Mouse (Mus musculus): Measurements from ENCODE around the gene Vmn1r68. TPM values are rescaled to one million over a fixed set of nuclear protein-coding genes. Genes with fewer than 3 reads are reported as not detected.

Gene Vmn1r68
- total RNA-seq (2014; rRNA removed) (not detected in 2 replicates), polyA plus RNA-seq (2015; fragmentation: Nextera tagmentation; extraction: Ambion mirVana) (not detected in 2 replicates)

DNA sequence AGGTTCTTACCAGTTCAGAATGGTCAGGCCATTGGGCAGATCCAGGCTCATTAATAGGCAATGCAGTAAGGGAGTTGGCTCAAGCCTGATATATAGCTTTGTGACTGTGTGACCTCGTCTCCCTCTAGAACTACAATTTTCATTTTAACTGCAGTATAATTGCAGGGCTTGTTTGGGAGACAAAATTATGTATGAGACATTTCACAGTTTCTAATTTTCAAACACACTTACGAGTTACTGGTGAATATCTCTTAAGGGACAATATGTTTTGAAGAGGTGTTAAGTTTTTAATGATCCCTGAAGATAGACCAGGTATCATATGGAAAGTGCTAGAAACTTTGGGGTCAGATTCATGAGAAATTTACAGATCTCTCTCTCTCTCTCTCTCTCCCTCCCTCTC lies at the start of gene Vmn1r68:
Vmn1r68 (minus strand) TSS at position 101 of the 400 bp plus-strand sequence.
- DNase-seq (ENCODE audit: low spot score) (no peak), ATAC-seq (ENCODE audit: low FRiP score) (no peak)
- WGBS, result 67% methylated on average over 2 of the region's 2 CpGs
- no peak for TF ChIP-seq CTCF (IDR thresholded peaks at IDR 0.05)
- no peak within 1 kb of the TSS for H3K9ac ChIP-seq (replicated peaks; ENCODE audit: low read length, poor library complexity, severe bottlenecking)
- H3K27ac ChIP-seq (ENCODE audit: low read depth, low read length), result no peak within 1 kb of the TSS
- H3K27me3 ChIP-seq (ENCODE audit: insufficient read depth, low read length), result no peaks in the 10 kb centered on the region
- no peaks in the 10 kb centered on the region for H3K36me3 ChIP-seq (ENCODE audit: insufficient read depth, low read length)
- H3K4me3 ChIP-seq (ENCODE audit: low read depth, low read length), result no peak within 1 kb of the TSS
- H3K4me2 ChIP-seq (ENCODE audit: low read depth, low read length, poor library complexity, severe bottlenecking), result no peak within 1 kb of the TSS
- H3K4me1 ChIP-seq (ENCODE audit: insufficient read depth, low read length), result no peaks in the 10 kb centered on the region
- H3K9me3 ChIP-seq (ENCODE audit: low read length), result peaks cover 7% of the 10 kb centered on the region; the same call in 1 of the 2 replicates

DNA sequence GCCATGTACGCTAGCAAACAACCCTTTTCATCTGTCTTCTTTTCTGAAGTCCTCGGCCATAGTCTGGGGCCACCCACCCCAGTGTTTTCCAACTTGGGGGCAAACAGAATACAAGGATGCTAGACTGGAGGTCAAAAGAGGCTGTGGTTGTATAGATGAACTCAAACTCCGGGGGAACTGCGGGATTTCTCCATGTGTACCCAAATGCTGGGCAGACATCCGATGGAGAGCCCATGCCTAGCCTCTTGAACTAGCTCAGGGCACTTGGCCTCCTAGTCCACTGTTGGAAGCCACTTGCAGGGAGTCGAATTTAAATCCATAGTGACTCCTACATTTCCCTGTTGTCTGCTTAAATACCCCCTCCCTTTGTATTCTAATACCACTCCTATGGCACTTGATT lies 62.7 kb downstream of the Vmn1r68 start:
- 36% methylated on average over 6 of the region's 6 CpGs for WGBS
- DNase-seq (ENCODE audit: low spot score) (no peak), ATAC-seq (ENCODE audit: low FRiP score) (no peak)
- peak overlapping the region; percentile 95 for H3K9ac ChIP-seq (replicated peaks; ENCODE audit: low read length, poor library complexity, severe bottlenecking)
- no peaks in the 10 kb centered on the region for H3K9me3 ChIP-seq (ENCODE audit: low read length)
- H3K4me2 ChIP-seq (ENCODE audit: low read depth, low read length, poor library complexity, severe bottlenecking), result peak overlapping the region; percentile 74
- H3K4me1 ChIP-seq (ENCODE audit: insufficient read depth, low read length), result peaks cover 16% of the 10 kb centered on the region; the same call in 1 of the 2 replicates
- peak overlapping the region; percentile 89; the same call in 1 of the 2 replicates for H3K27ac ChIP-seq (ENCODE audit: low read depth, low read length)
- 0 out of 2 replicates have a peak, but pooled peaks cover 10% of the 10 kb centered on the region for H3K36me3 ChIP-seq (ENCODE audit: insufficient read depth, low read length)
- H3K4me3 ChIP-seq (ENCODE audit: low read depth, low read length), result peak overlapping the region; percentile 59
- no peak for TF ChIP-seq CTCF (IDR thresholded peaks at IDR 0.05)
- H3K27me3 ChIP-seq (ENCODE audit: insufficient read depth, low read length), result no peaks in the 10 kb centered on the region

DNA sequence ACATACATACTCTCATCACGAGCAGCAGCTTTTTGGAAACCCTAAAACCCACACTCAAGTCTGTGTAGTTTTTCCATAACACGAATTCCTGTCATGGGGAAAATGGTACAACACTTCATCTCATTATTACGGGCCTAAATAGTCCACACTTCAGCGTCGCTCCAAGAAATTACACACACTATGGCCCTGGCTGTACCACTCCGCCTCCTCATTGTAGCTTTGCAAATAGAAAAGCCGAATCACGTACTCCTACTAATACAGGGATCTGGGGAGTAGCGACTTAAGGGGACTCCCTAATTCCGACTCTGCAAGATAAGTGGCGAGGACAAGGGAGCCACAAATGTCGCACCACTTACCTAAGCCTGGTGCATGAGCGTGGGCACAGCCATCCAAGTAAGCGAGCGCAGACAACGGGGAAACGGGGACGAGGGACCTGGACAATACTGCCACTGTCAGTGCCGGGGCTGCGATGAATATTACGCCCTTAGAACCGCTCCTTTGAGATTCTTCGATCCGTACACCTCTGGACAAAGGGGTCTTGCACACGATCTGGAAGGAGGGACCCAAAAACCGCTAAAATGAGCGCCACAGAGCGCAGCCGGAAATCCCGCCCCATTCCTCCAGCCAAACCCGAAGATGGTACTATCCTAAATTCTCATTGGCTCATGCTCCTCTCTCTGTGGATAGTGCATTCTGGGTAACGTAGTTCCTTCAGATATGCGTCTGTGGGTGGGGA lies 63.3 kb downstream of the Vmn1r68 start, which contains the start of gene Zik1:
Zik1 (minus strand) TSS at position 609 of the 736 bp plus-strand sequence.
- DNase-seq (ENCODE audit: low spot score) (peak; percentile 95), ATAC-seq (ENCODE audit: low FRiP score) (peak; percentile 98)
- H3K9me3 ChIP-seq (ENCODE audit: low read length), result no peaks in the 10 kb centered on the region
- WGBS, result 1% methylated on average over 33 of the region's 33 CpGs
- H3K36me3 ChIP-seq (ENCODE audit: insufficient read depth, low read length), result peaks cover 16% of the 10 kb centered on the region; the same call in 1 of the 2 replicates
- peak within 1 kb of the TSS; percentile 74 for H3K4me2 ChIP-seq (ENCODE audit: low read depth, low read length, poor library complexity, severe bottlenecking)
- TF ChIP-seq CTCF (IDR thresholded peaks at IDR 0.05), result no peak
- peak within 1 kb of the TSS; percentile 89 for H3K27ac ChIP-seq (ENCODE audit: low read depth, low read length)
- H3K4me1 ChIP-seq (ENCODE audit: insufficient read depth, low read length), result peaks cover 16% of the 10 kb centered on the region; the same call in 1 of the 2 replicates
- H3K4me3 ChIP-seq (ENCODE audit: low read depth, low read length), result peak within 1 kb of the TSS; percentile 59
- no peaks in the 10 kb centered on the region for H3K27me3 ChIP-seq (ENCODE audit: insufficient read depth, low read length)
- H3K9ac ChIP-seq (replicated peaks; ENCODE audit: low read length, poor library complexity, severe bottlenecking), result peak within 1 kb of the TSS; percentile 95

DNA sequence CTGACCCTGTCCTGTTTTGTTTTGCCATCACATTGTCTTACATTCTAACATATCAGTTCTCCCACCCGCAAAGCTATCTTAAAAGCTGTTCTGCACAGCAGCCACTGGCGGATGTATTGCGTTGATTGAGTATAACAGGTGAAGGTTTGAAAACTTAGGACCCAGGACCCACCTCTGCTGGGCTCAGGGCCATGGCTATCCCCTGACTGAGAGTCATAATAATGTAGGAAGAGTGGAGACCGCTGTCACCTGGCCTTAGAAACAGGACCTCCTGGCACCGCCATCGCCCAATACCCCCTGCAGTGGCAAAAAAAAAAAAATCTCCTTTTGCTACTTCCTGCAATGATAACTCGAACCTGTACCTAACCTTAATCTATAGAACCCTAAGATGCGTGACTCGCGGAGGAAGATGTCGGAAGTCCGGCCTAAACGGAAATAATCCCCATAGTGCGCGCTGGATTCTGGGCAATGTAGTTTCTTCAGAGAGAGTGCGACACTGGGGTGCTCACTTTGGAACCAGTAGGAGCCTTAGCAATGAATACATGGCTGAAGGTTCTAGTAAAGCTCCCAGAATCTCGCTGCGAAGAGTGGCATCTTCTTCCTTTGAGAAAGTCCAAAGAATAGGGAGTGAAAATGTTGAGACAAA lies 77.6 kb downstream of the Vmn1r68 start:
- TF ChIP-seq CTCF (IDR thresholded peaks at IDR 0.05), result no peak
- Histone ChIP-seq H3K9ac (replicated peaks; ENCODE audit: low read length, poor library complexity, severe bottlenecking) (0 out of 2 replicates have a peak overlapping the region, but pooled peaks have one; percentile 19), H3K9me3 (ENCODE audit: low read length) (no peaks in the 10 kb centered on the region), H3K4me1 (ENCODE audit: insufficient read depth, low read length) (no peaks in the 10 kb centered on the region), H3K36me3 (ENCODE audit: insufficient read depth, low read length) (no peaks in the 10 kb centered on the region), H3K4me3 (ENCODE audit: low read depth, low read length) (peak overlapping the region; percentile 26), H3K4me2 (ENCODE audit: low read depth, low read length, poor library complexity, severe bottlenecking) (peak overlapping the region; percentile 20; the same call in 1 of the 2 replicates), H3K27ac (ENCODE audit: low read depth, low read length) (no peak overlapping the region), H3K27me3 (ENCODE audit: insufficient read depth, low read length) (no peaks in the 10 kb centered on the region)
- ATAC-seq (ENCODE audit: low FRiP score), result peak; percentile 81
- WGBS, result 71% methylated on average over 18 of the region's 18 CpGs
- peak; percentile 62 for DNase-seq (ENCODE audit: low spot score)

DNA sequence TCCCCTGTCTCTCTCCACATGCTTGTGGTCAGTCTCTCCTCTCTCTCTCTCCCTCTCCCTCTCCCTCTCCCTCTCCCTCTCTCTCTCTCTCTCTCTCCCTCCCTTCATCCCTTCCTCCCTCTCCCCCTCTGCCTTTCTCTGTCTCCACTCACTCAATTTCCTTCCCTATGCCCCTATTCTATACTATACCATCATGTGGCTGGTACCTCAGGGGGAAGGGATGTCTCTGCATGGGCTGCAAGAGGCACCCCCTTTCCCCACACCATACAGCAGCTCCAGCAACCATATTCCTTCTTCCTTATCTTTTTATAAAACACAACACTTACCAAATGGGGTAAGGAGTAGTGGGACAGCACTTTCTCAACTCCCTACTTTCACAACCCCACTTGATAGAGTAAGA lies 78.5 kb downstream of the Vmn1r68 start:
- no peak for TF ChIP-seq CTCF (IDR thresholded peaks at IDR 0.05)
- Histone ChIP-seq H3K9me3 (ENCODE audit: low read length) (no peaks in the 10 kb centered on the region), H3K4me3 (ENCODE audit: low read depth, low read length) (no peak overlapping the region), H3K36me3 (ENCODE audit: insufficient read depth, low read length) (no peaks in the 10 kb centered on the region), H3K27me3 (ENCODE audit: insufficient read depth, low read length) (no peaks in the 10 kb centered on the region), H3K27ac (ENCODE audit: low read depth, low read length) (no peak overlapping the region), H3K9ac (replicated peaks; ENCODE audit: low read length, poor library complexity, severe bottlenecking) (no peak overlapping the region), H3K4me2 (ENCODE audit: low read depth, low read length, poor library complexity, severe bottlenecking) (no peak overlapping the region), H3K4me1 (ENCODE audit: insufficient read depth, low read length) (no peaks in the 10 kb centered on the region)
- DNase-seq (ENCODE audit: low spot score), result no peak
- ATAC-seq (ENCODE audit: low FRiP score), result no peak

- no peak overlapping the region for H3K4me2 ChIP-seq (ENCODE audit: low read depth, low read length, poor library complexity, severe bottlenecking)
- no peaks in the 10 kb centered on the region for H3K36me3 ChIP-seq (ENCODE audit: insufficient read depth, low read length)
- no peak for TF ChIP-seq CTCF (IDR thresholded peaks at IDR 0.05)
- H3K27ac ChIP-seq (ENCODE audit: low read depth, low read length), result no peak overlapping the region
- no peak overlapping the region for H3K9ac ChIP-seq (replicated peaks; ENCODE audit: low read length, poor library complexity, severe bottlenecking)
- no peak for DNase-seq (ENCODE audit: low spot score)
- no peak overlapping the region for H3K4me3 ChIP-seq (ENCODE audit: low read depth, low read length)
- H3K4me1 ChIP-seq (ENCODE audit: insufficient read depth, low read length), result no peaks in the 10 kb centered on the region
- WGBS, result 77% methylated on average over 3 of the region's 3 CpGs
- peaks cover 9% of the 10 kb centered on the region for H3K9me3 ChIP-seq (ENCODE audit: low read length)
- ATAC-seq (ENCODE audit: low FRiP score), result no peak
- H3K27me3 ChIP-seq (ENCODE audit: insufficient read depth, low read length), result no peaks in the 10 kb centered on the region
Measured at GRCm38 (mm10) chr7:10458166-10458565, 100.1 kb downstream of the Vmn1r68 start.

Other genes starting within 250 kb of the Vmn1r68 start
- gene Vmn1r67, start 115.2 kb downstream of the Vmn1r68 start, total RNA-seq (2014; rRNA removed), result not detected in 2 replicates
- not detected in 2 replicates for gene Vmn1r67, start 115.2 kb downstream of the Vmn1r68 start, polyA plus RNA-seq (2015; fragmentation: Nextera tagmentation; extraction: Ambion mirVana)
- 25.8 and 29.5 TPM in 2 replicates for gene Zik1, start 63.1 kb downstream of the Vmn1r68 start, total RNA-seq (2014; rRNA removed)
- 20.1 and 20.2 TPM in 2 replicates for gene Zik1, start 63.1 kb downstream of the Vmn1r68 start, polyA plus RNA-seq (2015; fragmentation: Nextera tagmentation; extraction: Ambion mirVana)
- gene Vmn1r69, start 55.2 kb upstream of the Vmn1r68 start, total RNA-seq (2014; rRNA removed), result not detected in 2 replicates
- not detected in 2 replicates for gene Vmn1r69, start 55.2 kb upstream of the Vmn1r68 start, polyA plus RNA-seq (2015; fragmentation: Nextera tagmentation; extraction: Ambion mirVana)
- not detected in 2 replicates for gene Vmn1r70, start 73.0 kb upstream of the Vmn1r68 start, total RNA-seq (2014; rRNA removed)
- not detected in 2 replicates for gene Vmn1r70, start 73.0 kb upstream of the Vmn1r68 start, polyA plus RNA-seq (2015; fragmentation: Nextera tagmentation; extraction: Ambion mirVana)
- not detected in 2 replicates for gene Nlrp4b, start 129.3 kb upstream of the Vmn1r68 start, total RNA-seq (2014; rRNA removed)
- gene Nlrp4b, start 129.3 kb upstream of the Vmn1r68 start, polyA plus RNA-seq (2015; fragmentation: Nextera tagmentation; extraction: Ambion mirVana), result not detected in 2 replicates
- not detected in 2 replicates for gene Vmn1r71, start 195.9 kb upstream of the Vmn1r68 start, total RNA-seq (2014; rRNA removed)
- not detected in 2 replicates for gene Vmn1r71, start 195.9 kb upstream of the Vmn1r68 start, polyA plus RNA-seq (2015; fragmentation: Nextera tagmentation; extraction: Ambion mirVana)

Data from midbrain, postnatal 0 days (tissue).